Mouse (Mus musculus) gonadal fat pad, adult 2 months (tissue): ENCODE data around the gene Olfr156. TPM values are rescaled to one million over a fixed set of nuclear protein-coding genes. Genes with fewer than 3 reads are reported as not detected.

Source experiments
- polyA plus RNA-seq: library from polyadenylated mRNA; depleted of rRNA; stranded (reverse); fragments of >200 nt; gene quantifications from 2 replicates; pipeline ENCODE4 v1.2.3, GENCODE M21; 2012; rRNA removed

Gene Olfr156
- polyA plus RNA-seq, 1 experiment: not detected

Other genes with a start within 250 kb of the Olfr156 start
- 59.3 and 74.6 TPM in 2 replicates for gene Rgp1, start 245.2 kb downstream of the Olfr156 start, polyA plus RNA-seq
- 17.9 and 23.9 TPM in 2 replicates for gene Gba2, start 245.0 kb downstream of the Olfr156 start, polyA plus RNA-seq
- gene Msmp, start 239.4 kb downstream of the Olfr156 start, polyA plus RNA-seq: 0.99 and 2.0 TPM in 2 replicates
- 34.7 and 35.4 TPM in 2 replicates for gene Npr2, start 192.0 kb downstream of the Olfr156 start, polyA plus RNA-seq
- 3.9 and 4.7 TPM in 2 replicates for gene Spag8, start 170.3 kb downstream of the Olfr156 start, polyA plus RNA-seq
- gene Hint2, start 167.4 kb downstream of the Olfr156 start, polyA plus RNA-seq: 120 and 130 TPM in 2 replicates
- gene Tmem8b, start 154.9 kb downstream of the Olfr156 start, polyA plus RNA-seq: 9.8 and 13.6 TPM in 2 replicates
- 0.50 and 0.77 TPM in 2 replicates for gene Fam221b, start 154.8 kb downstream of the Olfr156 start, polyA plus RNA-seq
- gene Olfr70, start 123.1 kb downstream of the Olfr156 start, polyA plus RNA-seq: not detected in 2 replicates
- gene Olfr71, start 113.6 kb downstream of the Olfr156 start, polyA plus RNA-seq: not detected in 2 replicates
- 16.2 and 23.7 TPM in 2 replicates for gene Hrct1, start 96.7 kb downstream of the Olfr156 start, polyA plus RNA-seq
- gene Spaar, start 93.9 kb downstream of the Olfr156 start, polyA plus RNA-seq: 6.4 and 8.3 TPM in 2 replicates
- not detected in 2 replicates for gene Olfr159, start 52.9 kb downstream of the Olfr156 start, polyA plus RNA-seq
- gene Olfr157, start 16.3 kb upstream of the Olfr156 start, polyA plus RNA-seq: not detected in 2 replicates
- not detected in 2 replicates for gene Olfr155, start 27.7 kb upstream of the Olfr156 start, polyA plus RNA-seq
- 16.0 and 17.6 TPM in 2 replicates for gene Reck, start 51.6 kb upstream of the Olfr156 start, polyA plus RNA-seq
- gene Glipr2, start 133.5 kb upstream of the Olfr156 start, polyA plus RNA-seq: 8.4 and 10.2 TPM in 2 replicates
- gene Ccin, start 159.6 kb upstream of the Olfr156 start, polyA plus RNA-seq: 0.68 and 0.84 TPM in 2 replicates
- 156 and 199 TPM in 2 replicates for gene Clta, start 180.6 kb upstream of the Olfr156 start, polyA plus RNA-seq